Mouse (Mus musculus) MEL (cell line): ENCODE measurements around the gene Rnf44. TPM values are rescaled to one million over a fixed set of nuclear protein-coding genes. Genes with fewer than 3 reads are reported as not detected.
A peak's percentile ranks its signal among the peaks of the same experiment; 100 is the strongest.

Experiments
- DNase-seq: peaks from one replicate; pipeline ENCODE4 v3.0.0; 2011; ENCODE audit warnings: low read depth, low spot score
- H3K27ac ChIP-seq: 2 replicates; pipeline ENCODE4 v1.5.1; 2012; ENCODE audit warnings: low read depth, mild to moderate bottlenecking, control low read depth, low read length, moderate library complexity; ENCODE audit not compliant: control insufficient read depth
- H3K27me3 ChIP-seq, 2 experiments: fragments of 150-350 bp in 1 of 2; sonication (generic) in 1 of 2; 2 replicates each; pipeline ENCODE4 v1.6.1; 2012; ENCODE audit warnings: low read length in 2 of 2, mild to moderate bottlenecking in 2 of 2, improper control_type of control experiment in 1 of 2, moderate library complexity in 1 of 2; ENCODE audit not compliant: insufficient read depth in 2 of 2, control insufficient read depth in 1 of 2
- H3K36me3 ChIP-seq, 2 experiments: 2 replicates each; pipeline ENCODE4 v1.6.1; 2012 to 2014; ENCODE audit warnings: low read length in 2 of 2, improper control_type of control experiment in 1 of 2, inconsistent platforms in 1 of 2, mild to moderate bottlenecking in 1 of 2; ENCODE audit not compliant: insufficient read depth in 2 of 2, control insufficient read depth in 1 of 2
- H3K4me1 ChIP-seq, 2 experiments: fragments of 150-350 bp in 1 of 2; sonication (generic) in 1 of 2; 2 replicates each; pipeline ENCODE4 v1.6.1; 2012; ENCODE audit warnings: low read length in 2 of 2, improper control_type of control experiment in 1 of 2, mild to moderate bottlenecking in 1 of 2; ENCODE audit not compliant: insufficient read depth in 2 of 2, control insufficient read depth in 1 of 2
- H3K4me3 ChIP-seq, 2 experiments: fragments of 150-350 bp in 1 of 2; sonication (generic) in 1 of 2; 2 replicates each; pipeline ENCODE4 v1.5.1; 2012; ENCODE audit warnings: low read depth in 2 of 2, low read length in 2 of 2, mild to moderate bottlenecking in 2 of 2, moderate library complexity in 2 of 2, control low read depth in 1 of 2, improper control_type of control experiment in 1 of 2; ENCODE audit not compliant: control insufficient read depth in 1 of 2, insufficient read depth in 1 of 2
- H3K79me2 ChIP-seq: 2 replicates; pipeline ENCODE4 v1.6.1; 2012; ENCODE audit warnings: mild to moderate bottlenecking, low read length, moderate library complexity; ENCODE audit not compliant: control insufficient read depth, poor library complexity, insufficient read depth
- H3K9ac ChIP-seq: 2 replicates; pipeline ENCODE4 v1.6.1; 2012; ENCODE audit warnings: low read depth, mild to moderate bottlenecking, control low read depth, low read length, moderate library complexity; ENCODE audit not compliant: control insufficient read depth, poor library complexity, severe bottlenecking
- H3K9me3 ChIP-seq: fragments of 150-350 bp; sonication (generic); replicated peaks from 2 replicates; pipeline ENCODE4 v1.6.1; 2012; ENCODE audit warnings: mild to moderate bottlenecking, low read length, improper control_type of control experiment, moderate library complexity; ENCODE audit not compliant: insufficient read depth
- BHLHE40 ChIP-seq: IDR thresholded peaks from 2 replicates; pipeline ENCODE4 v1.6.1; 2012; ENCODE audit warnings: low read depth, mild to moderate bottlenecking, inconsistent platforms, low read length, improper control_type of control experiment, borderline replicate concordance
- CHD2 ChIP-seq: IDR thresholded peaks from 2 replicates; pipeline ENCODE4 v1.6.1; 2011; ENCODE audit warnings: low read length, improper control_type of control experiment
- CTCF ChIP-seq, 3 experiments: IDR thresholded peaks in 2 of 3; conservative IDR thresholded peaks in 1 of 3; 2 replicates each; pipeline ENCODE4 v1.5.1; 2011 to 2012; ENCODE audit warnings: low read length in 3 of 3, low read depth in 2 of 3, mild to moderate bottlenecking in 2 of 3, improper control_type of control experiment in 1 of 3, inconsistent platforms in 1 of 3, mixed read lengths in 1 of 3, moderate library complexity in 1 of 3; ENCODE audit not compliant: control insufficient read depth in 1 of 3, insufficient read depth in 1 of 3, poor library complexity in 1 of 3, severe bottlenecking in 1 of 3
- E2F4 ChIP-seq: IDR thresholded peaks from 2 replicates; pipeline ENCODE4 v1.6.1; 2011; ENCODE audit warnings: low read depth, low read length, improper control_type of control experiment, borderline replicate concordance
- GABPA ChIP-seq: IDR thresholded peaks from 2 replicates; pipeline ENCODE4 v1.6.1; 2012; ENCODE audit warnings: low read depth, mild to moderate bottlenecking, inconsistent platforms, low read length, improper control_type of control experiment, moderate library complexity
- GATA1 ChIP-seq: IDR thresholded peaks from 2 replicates; pipeline ENCODE4 v1.6.1; 2011; ENCODE audit warnings: low read depth, low read length, improper control_type of control experiment
- MAFK ChIP-seq: IDR thresholded peaks from 2 replicates; pipeline ENCODE4 v1.6.1; 2011; ENCODE audit warnings: low read depth, mild to moderate bottlenecking, low read length, improper control_type of control experiment, borderline replicate concordance
- MAZ ChIP-seq: IDR thresholded peaks from 2 replicates; pipeline ENCODE4 v1.6.1; 2012; ENCODE audit warnings: low read depth, mild to moderate bottlenecking, inconsistent platforms, low read length, improper control_type of control experiment
- MEF2A ChIP-seq: IDR thresholded peaks from 2 replicates; pipeline ENCODE4 v1.6.1; 2014; ENCODE audit warnings: low read depth, mild to moderate bottlenecking, inconsistent platforms, low read length, improper control_type of control experiment; ENCODE audit not compliant: poor library complexity, insufficient replicate concordance, severe bottlenecking; ENCODE audit errors: extremely low read depth
- NELFE ChIP-seq: IDR thresholded peaks from 2 replicates; pipeline ENCODE4 v1.6.1; 2011; ENCODE audit warnings: low read depth, low read length, improper control_type of control experiment
- POLR2A ChIP-seq, 2 experiments: IDR thresholded peaks; 2 replicates each; pipeline ENCODE4 v1.6.1; 2011 to 2012; ENCODE audit warnings: low read length in 2 of 2, mild to moderate bottlenecking in 2 of 2, control low read depth in 1 of 2, improper control_type of control experiment in 1 of 2, low read depth in 1 of 2, moderate library complexity in 1 of 2; ENCODE audit not compliant: control insufficient read depth in 1 of 2, insufficient read depth in 1 of 2, poor library complexity in 1 of 2
- RAD21 ChIP-seq: IDR thresholded peaks from 2 replicates; pipeline ENCODE4 v1.6.1; 2011; ENCODE audit warnings: mild to moderate bottlenecking, low read depth, low read length, improper control_type of control experiment
- SIN3A ChIP-seq: IDR thresholded peaks from 2 replicates; pipeline ENCODE4 v1.6.1; 2012; ENCODE audit warnings: low read length, improper control_type of control experiment, inconsistent platforms
- SMC3 ChIP-seq: IDR thresholded peaks from 2 replicates; pipeline ENCODE4 v1.6.1; 2011; ENCODE audit warnings: low read depth, low read length, improper control_type of control experiment
- TAL1 ChIP-seq: IDR thresholded peaks from 2 replicates; pipeline ENCODE4 v1.6.1; 2012; ENCODE audit warnings: mild to moderate bottlenecking, inconsistent platforms, low read length, moderate library complexity, mixed read lengths
- TBP ChIP-seq: IDR thresholded peaks from 2 replicates; pipeline ENCODE4 v1.8.0; 2011; ENCODE audit warnings: low read depth, low read length, improper control_type of control experiment
- TCF12 ChIP-seq: IDR thresholded peaks from 2 replicates; pipeline ENCODE4 v1.6.1; 2014; ENCODE audit warnings: low read depth, mild to moderate bottlenecking, inconsistent platforms, low read length, improper control_type of control experiment, moderate library complexity
- UBTF ChIP-seq: IDR thresholded peaks from 2 replicates; pipeline ENCODE4 v1.6.1; 2012; ENCODE audit warnings: low read depth, mild to moderate bottlenecking, inconsistent platforms, low read length, improper control_type of control experiment, moderate library complexity, borderline replicate concordance; ENCODE audit not compliant: insufficient read depth
- USF2 ChIP-seq, 2 experiments: IDR thresholded peaks; 2 replicates each; pipeline ENCODE4 v1.6.1; 2011 to 2012; ENCODE audit warnings: improper control_type of control experiment in 2 of 2, low read length in 2 of 2, borderline replicate concordance in 1 of 2, inconsistent platforms in 1 of 2, low read depth in 1 of 2, mild to moderate bottlenecking in 1 of 2; ENCODE audit not compliant: insufficient read depth in 1 of 2
- ZC3H11A ChIP-seq: IDR thresholded peaks from 2 replicates; pipeline ENCODE4 v1.6.1; 2012; ENCODE audit warnings: low read depth, mild to moderate bottlenecking, inconsistent platforms, low read length, improper control_type of control experiment
- ZMIZ1 ChIP-seq: IDR thresholded peaks from 2 replicates; pipeline ENCODE4 v1.6.1; 2012; ENCODE audit warnings: low read depth, mild to moderate bottlenecking, inconsistent platforms, low read length, improper control_type of control experiment, moderate library complexity
- polyA plus RNA-seq, 2 experiments: library from polyadenylated mRNA; stranded (reverse) in 1 of 2; unstranded in 1 of 2; fragments of >175 nt in 1 of 2; fragments of >200 nt in 1 of 2; gene quantifications; 2 replicates each; pipeline versions ENCODE4 v1.2.1 to v1.2.4; 2012; ENCODE audit warnings: low replicate concordance in 2 of 2, low read depth in 1 of 2; ENCODE audit not compliant: insufficient read length in 2 of 2, insufficient read depth in 1 of 2, missing spikeins in 1 of 2
- total RNA-seq: library from RNA; depleted of rRNA; stranded (reverse); fragments of 300-350 nt; gene quantifications from 2 replicates; pipeline ENCODE4 v1.2.3, GENCODE M21; 2012

Rnf44 gene
- total and polyA plus RNA-seq, 3 experiments, result 10.7 to 60.5 TPM; not detected in 1

DNA sequence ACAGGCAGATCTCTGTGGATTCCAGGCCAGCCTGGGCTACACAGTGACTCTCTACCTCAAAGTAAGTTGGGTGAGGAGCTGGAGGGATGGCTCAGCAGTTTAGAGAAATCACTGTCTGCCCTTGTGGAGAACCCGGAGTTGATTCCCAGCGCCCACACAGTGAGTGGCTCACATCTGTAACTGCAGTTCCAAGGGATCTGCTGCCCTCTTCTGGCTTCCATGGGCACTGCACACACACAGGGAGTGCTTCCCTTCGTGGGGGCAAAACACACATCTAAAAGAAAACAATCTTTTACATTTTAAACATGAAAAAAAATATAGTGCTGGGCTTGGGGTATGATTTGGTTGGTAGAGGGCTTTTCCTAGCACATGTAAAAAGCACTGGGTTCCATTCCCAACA is 29.4 kb upstream of the Rnf44 start:
- Histone ChIP-seq H3K79me2 (no peaks in the 10 kb centered on the region), H3K27me3 (no peaks in the 10 kb centered on the region), H3K9me3 (no peaks in the 10 kb centered on the region), H3K4me3 (no peak overlapping the region), H3K4me1 (no peaks in the 10 kb centered on the region), H3K36me3 (no peaks in the 10 kb centered on the region), H3K27ac (no peak overlapping the region), H3K9ac (no peak overlapping the region)
- DNase-seq, result peak; percentile 7
- TF ChIP-seq MAZ, result no peak
- TF ChIP-seq CTCF (IDR thresholded peaks at IDR 0.05 in 2 of 3, conservative IDR thresholded peaks at IDR 0.05 in 1 of 3; ENCODE audit: control insufficient read depth in 1 of 3, insufficient read depth in 1 of 3, low read depth in 2 of 3, low read length in 3 of 3, poor library complexity in 1 of 3, severe bottlenecking in 1 of 3), result peak; percentile 14 to 36 (median 31); a peak in 4 of 6 replicates

GRCm38 (mm10) chr13:54716916-54717315 is 23.2 kb upstream of the Rnf44 start:
- H3K4me3 ChIP-seq, result no peak overlapping the region
- H3K9ac ChIP-seq, result no peak overlapping the region
- H3K36me3 ChIP-seq, result no peaks in the 10 kb centered on the region
- no peaks in the 10 kb centered on the region for H3K9me3 ChIP-seq
- no peaks in the 10 kb centered on the region for H3K79me2 ChIP-seq
- no peak for TF ChIP-seq UBTF
- no peak for TF ChIP-seq ZMIZ1
- TF ChIP-seq POLR2A (IDR thresholded peaks at IDR 0.05; ENCODE audit: control insufficient read depth in 1 of 2, insufficient read depth in 1 of 2, low read depth in 1 of 2, low read length in 2 of 2, poor library complexity in 1 of 2), result no peak
- TF ChIP-seq CTCF (IDR thresholded peaks at IDR 0.05 in 2 of 3, conservative IDR thresholded peaks at IDR 0.05 in 1 of 3; ENCODE audit: control insufficient read depth in 1 of 3, insufficient read depth in 1 of 3, low read depth in 2 of 3, low read length in 3 of 3, poor library complexity in 1 of 3, severe bottlenecking in 1 of 3), result peak; percentile 44 to 83 (median 57)
- no peak for TF ChIP-seq NELFE
- TF ChIP-seq RAD21, result peak; percentile 39
- peak; percentile 44 for TF ChIP-seq SMC3
- TF ChIP-seq MEF2A, result no peak
- DNase-seq, result peak; percentile 21
- H3K27ac ChIP-seq, result no peak overlapping the region
- H3K27me3 ChIP-seq, result no peaks in the 10 kb centered on the region
- H3K4me1 ChIP-seq, result no peaks in the 10 kb centered on the region

- Histone ChIP-seq H3K27ac (no peak overlapping the region), H3K9me3 (no peaks in the 10 kb centered on the region), H3K4me1 (no peaks in the 10 kb centered on the region), H3K4me3 (no peak overlapping the region), H3K36me3 (no peaks in the 10 kb centered on the region), H3K9ac (no peak overlapping the region), H3K79me2 (no peaks in the 10 kb centered on the region), H3K27me3 (no peaks in the 10 kb centered on the region)
- TF ChIP-seq E2F4, result no peak
- TF ChIP-seq MAFK, result no peak
- TF ChIP-seq CHD2, result no peak
- no peak for TF ChIP-seq MEF2A
- no peak for TF ChIP-seq RAD21
- TF ChIP-seq TBP, result no peak
- no peak for TF ChIP-seq BHLHE40
- TF ChIP-seq GATA1, result no peak
- TF ChIP-seq SIN3A, result no peak
- no peak for TF ChIP-seq TAL1
- no peak for TF ChIP-seq USF2 (IDR thresholded peaks at IDR 0.05; ENCODE audit: borderline replicate concordance in 1 of 2, insufficient read depth in 1 of 2, low read depth in 1 of 2, low read length in 2 of 2)
- TF ChIP-seq TCF12, result no peak
- TF ChIP-seq ZC3H11A, result no peak
- no peak for TF ChIP-seq GABPA
- DNase-seq, result no peak
These were observed 21.3 kb upstream of the Rnf44 start for GRCm38 (mm10) chr13:54714996-54715395.
